Mouse (Mus musculus): ENCODE results near the gene 6430548M08Rik. TPM values are rescaled to one million over a fixed set of nuclear protein-coding genes. Genes with fewer than 3 reads are reported as not detected.

Gene 6430548M08Rik
- polyA plus RNA-seq, 1 experiment from 2014 or later = 9.8 TPM

DNA sequence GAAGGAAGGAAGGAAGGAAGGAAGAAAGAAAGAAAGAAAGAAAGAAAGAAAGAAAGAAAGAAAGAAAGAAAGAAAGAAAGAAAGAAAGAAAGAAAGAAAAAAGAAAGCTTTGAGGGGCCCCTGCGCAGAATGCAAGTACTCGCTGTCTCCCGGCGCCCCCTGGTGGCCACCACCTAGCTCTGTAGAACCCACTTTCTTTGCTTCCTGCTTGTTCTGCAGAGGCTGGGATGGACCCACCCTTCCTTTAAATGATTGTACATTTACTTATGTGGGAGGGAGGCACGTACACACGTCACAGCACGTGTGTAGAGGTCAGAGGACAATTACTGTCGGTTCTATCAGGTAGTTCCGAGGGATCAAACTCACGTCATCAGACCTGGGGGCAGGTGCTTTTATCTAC lies 35.9 kb upstream of the 6430548M08Rik start:
- peak; percentile 89 for DNase-seq (ENCODE audit: low spot score)
- Histone ChIP-seq H3K27ac (ENCODE audit: low read depth, low read length) (no peak overlapping the region), H3K4me1 (replicated peaks; ENCODE audit: control insufficient read depth, insufficient read depth, low read length) (no peaks in the 10 kb centered on the region), H3K9ac (ENCODE audit: low read depth, low read length) (no peak overlapping the region), H3K4me3 (ENCODE audit: low read depth, low read length) (no peak overlapping the region), H3K36me3 (ENCODE audit: control insufficient read depth, insufficient read depth, low read length) (peaks cover 9% of the 10 kb centered on the region; the same call in 1 of the 2 replicates), H3K27me3 (ENCODE audit: control insufficient read depth, insufficient read depth, low read length) (no peaks in the 10 kb centered on the region), H3K4me2 (replicated peaks; ENCODE audit: low read depth, low read length) (no peak overlapping the region), H3K9me3 (ENCODE audit: control insufficient read depth, low read length) (no peaks in the 10 kb centered on the region)
- WGBS = 19% methylated on average over 10 of the region's 10 CpGs
- no peak for ATAC-seq (ENCODE audit: low FRiP score)

DNA sequence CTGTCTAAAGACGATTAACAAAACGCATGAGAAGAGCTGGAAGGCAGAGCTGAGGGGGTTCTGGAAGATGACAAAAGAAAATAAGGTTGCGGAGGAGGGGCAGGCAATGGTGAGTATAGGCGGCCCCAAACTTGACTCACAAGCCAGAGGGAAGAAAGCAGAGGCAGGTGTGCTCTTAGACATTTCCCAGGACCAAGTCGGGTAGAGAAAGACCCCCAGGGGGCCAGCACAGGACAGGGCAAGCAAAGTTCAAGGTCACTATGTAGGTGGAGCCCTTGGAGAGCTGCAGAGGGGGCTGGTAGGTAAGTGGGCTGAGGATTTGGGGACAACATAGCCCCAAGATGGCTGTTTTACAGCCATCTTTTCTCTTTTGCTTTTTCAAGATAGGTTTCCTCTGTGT lies 34.6 kb upstream of the 6430548M08Rik start:
- no peaks in the 10 kb centered on the region for H3K9me3 ChIP-seq (ENCODE audit: control insufficient read depth, low read length)
- H3K9ac ChIP-seq (ENCODE audit: low read depth, low read length) = no peak overlapping the region
- DNase-seq (ENCODE audit: low spot score) (no peak), ATAC-seq (ENCODE audit: low FRiP score) (no peak)
- no peaks in the 10 kb centered on the region for H3K27me3 ChIP-seq (ENCODE audit: control insufficient read depth, insufficient read depth, low read length)
- H3K36me3 ChIP-seq (ENCODE audit: control insufficient read depth, insufficient read depth, low read length) = peaks cover 10% of the 10 kb centered on the region; the same call in 1 of the 2 replicates
- H3K4me3 ChIP-seq (ENCODE audit: low read depth, low read length) = no peak overlapping the region
- no peak overlapping the region for H3K4me2 ChIP-seq (replicated peaks; ENCODE audit: low read depth, low read length)
- H3K27ac ChIP-seq (ENCODE audit: low read depth, low read length) = no peak overlapping the region
- 62% methylated on average over 5 of the region's 5 CpGs for WGBS
- H3K4me1 ChIP-seq (replicated peaks; ENCODE audit: control insufficient read depth, insufficient read depth, low read length) = no peaks in the 10 kb centered on the region

DNA sequence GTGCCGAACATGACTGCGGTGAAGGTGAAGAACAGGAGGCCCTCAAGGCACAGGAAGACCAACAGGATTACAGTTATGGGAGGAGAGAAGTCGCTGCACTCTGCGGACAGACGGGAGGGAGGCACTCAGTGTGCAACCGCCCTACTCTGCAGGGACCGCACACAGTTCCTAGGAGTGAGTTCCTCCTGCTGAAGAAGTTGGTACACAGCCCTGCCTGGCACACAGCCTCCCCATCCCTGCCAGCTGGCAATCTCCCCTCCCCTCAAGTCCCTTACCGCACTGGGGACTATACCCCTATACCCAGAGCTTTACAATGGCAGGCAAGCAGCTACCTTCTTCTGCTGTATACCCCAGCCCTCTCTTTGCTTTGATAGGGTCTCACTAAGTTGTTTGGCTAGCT lies 30.7 kb upstream of the 6430548M08Rik start:
- H3K27ac ChIP-seq (ENCODE audit: low read depth, low read length) = no peak overlapping the region

DNA sequence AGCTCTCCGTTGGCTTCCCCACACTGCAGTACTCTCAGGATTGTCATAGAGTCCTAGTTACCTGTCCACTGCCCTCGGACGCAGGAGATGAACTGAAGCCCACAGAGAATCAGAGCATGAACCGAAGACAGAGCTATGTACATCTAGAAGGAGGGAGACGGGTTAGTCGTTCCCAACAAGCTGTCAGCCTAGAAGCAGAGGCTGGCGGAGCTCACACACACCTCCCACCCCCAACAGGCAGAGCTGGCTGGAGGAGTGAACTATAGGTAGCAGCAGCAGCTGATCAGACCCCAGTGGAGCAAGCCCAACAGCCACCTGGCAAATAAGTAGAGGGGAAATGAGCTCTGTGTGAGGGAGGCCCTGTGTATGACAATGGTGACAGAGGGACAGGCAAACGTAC lies 29.2 kb upstream of the 6430548M08Rik start:
- Histone ChIP-seq H3K4me3 (ENCODE audit: low read depth, low read length) (no peak overlapping the region), H3K9me3 (ENCODE audit: control insufficient read depth, low read length) (no peaks in the 10 kb centered on the region), H3K36me3 (ENCODE audit: control insufficient read depth, insufficient read depth, low read length) (peaks cover 15% of the 10 kb centered on the region), H3K4me2 (replicated peaks; ENCODE audit: low read depth, low read length) (no peak overlapping the region), H3K4me1 (replicated peaks; ENCODE audit: control insufficient read depth, insufficient read depth, low read length) (no peaks in the 10 kb centered on the region), H3K9ac (ENCODE audit: low read depth, low read length) (no peak overlapping the region), H3K27me3 (ENCODE audit: control insufficient read depth, insufficient read depth, low read length) (no peaks in the 10 kb centered on the region), H3K27ac (ENCODE audit: low read depth, low read length) (no peak overlapping the region)
- WGBS = 94% methylated on average over 8 of the region's 8 CpGs
- ATAC-seq (ENCODE audit: low FRiP score) (no peak), DNase-seq (ENCODE audit: low spot score) (no peak)

More for the DNA sequence above, 30.7 kb upstream of the 6430548M08Rik start:
- WGBS = 97% methylated on average over 8 of the region's 8 CpGs
- no peak for DNase-seq (ENCODE audit: low spot score)
- no peaks in the 10 kb centered on the region for H3K27me3 ChIP-seq (ENCODE audit: control insufficient read depth, insufficient read depth, low read length)
- no peak overlapping the region for H3K4me3 ChIP-seq (ENCODE audit: low read depth, low read length)
- ATAC-seq (ENCODE audit: low FRiP score) = no peak
- no peaks in the 10 kb centered on the region for H3K9me3 ChIP-seq (ENCODE audit: control insufficient read depth, low read length)
- no peak overlapping the region for H3K9ac ChIP-seq (ENCODE audit: low read depth, low read length)
- peaks cover 15% of the 10 kb centered on the region for H3K36me3 ChIP-seq (ENCODE audit: control insufficient read depth, insufficient read depth, low read length)
- H3K4me1 ChIP-seq (replicated peaks; ENCODE audit: control insufficient read depth, insufficient read depth, low read length) = no peaks in the 10 kb centered on the region
- H3K4me2 ChIP-seq (replicated peaks; ENCODE audit: low read depth, low read length) = no peak overlapping the region

DNA sequence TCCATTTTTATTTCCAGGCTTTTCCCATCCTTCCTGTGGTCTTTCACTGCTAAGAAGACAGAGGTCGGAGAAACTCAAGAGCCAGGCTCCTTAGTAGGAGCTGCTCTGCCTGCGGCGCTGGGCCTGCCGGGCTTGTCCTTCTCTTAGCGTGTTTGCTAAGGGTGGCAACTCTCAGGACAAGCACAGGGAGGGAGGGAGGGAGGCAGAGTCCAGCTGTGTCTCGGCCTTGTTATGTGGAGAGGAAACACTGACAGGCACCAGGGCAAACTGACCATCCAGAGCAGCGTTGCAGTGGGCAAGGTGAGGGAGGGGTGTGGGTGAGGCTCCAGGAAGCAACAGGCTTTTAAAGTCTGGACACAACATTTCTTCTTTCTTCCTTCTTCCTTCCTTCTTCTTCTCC lies 24.4 kb upstream of the 6430548M08Rik start:
- H3K36me3 ChIP-seq (ENCODE audit: control insufficient read depth, insufficient read depth, low read length) = peaks cover 5% of the 10 kb centered on the region
- no peak for ATAC-seq (ENCODE audit: low FRiP score)
- DNase-seq (ENCODE audit: low spot score) = no peak
- no peaks in the 10 kb centered on the region for H3K9me3 ChIP-seq (ENCODE audit: control insufficient read depth, low read length)
- H3K4me1 ChIP-seq (replicated peaks; ENCODE audit: control insufficient read depth, insufficient read depth, low read length) = no peaks in the 10 kb centered on the region
- no peaks in the 10 kb centered on the region for H3K27me3 ChIP-seq (ENCODE audit: control insufficient read depth, insufficient read depth, low read length)
- no peak overlapping the region for H3K4me2 ChIP-seq (replicated peaks; ENCODE audit: low read depth, low read length)
- no peak overlapping the region for H3K9ac ChIP-seq (ENCODE audit: low read depth, low read length)
- 85% methylated on average over 7 of the region's 7 CpGs for WGBS
- H3K27ac ChIP-seq (ENCODE audit: low read depth, low read length) = no peak overlapping the region
- H3K4me3 ChIP-seq (ENCODE audit: low read depth, low read length) = no peak overlapping the region

DNA sequence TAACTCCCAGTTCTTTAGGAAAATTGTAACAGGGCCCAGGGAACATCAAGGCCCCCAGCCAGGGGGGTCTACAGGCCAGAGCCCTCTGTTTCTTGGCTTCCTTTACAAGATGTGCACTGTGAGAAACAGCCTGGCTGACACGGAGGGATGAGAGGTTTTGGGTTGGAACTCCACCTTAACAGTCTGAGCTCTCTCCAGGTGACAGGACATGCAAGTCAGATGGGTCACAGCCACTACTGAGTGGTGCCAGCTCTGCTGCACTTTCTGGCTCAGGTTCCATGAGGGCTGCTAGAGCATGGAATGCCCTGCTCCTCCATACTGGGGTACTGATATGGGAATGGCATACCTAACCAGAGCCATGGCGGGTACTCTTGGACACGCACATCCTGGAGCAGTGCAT lies 22.9 kb upstream of the 6430548M08Rik start:
- no peak overlapping the region for H3K4me2 ChIP-seq (replicated peaks; ENCODE audit: low read depth, low read length)
- no peaks in the 10 kb centered on the region for H3K27me3 ChIP-seq (ENCODE audit: control insufficient read depth, insufficient read depth, low read length)
- no peaks in the 10 kb centered on the region for H3K4me1 ChIP-seq (replicated peaks; ENCODE audit: control insufficient read depth, insufficient read depth, low read length)
- ATAC-seq (ENCODE audit: low FRiP score) = no peak
- no peak overlapping the region for H3K4me3 ChIP-seq (ENCODE audit: low read depth, low read length)
- peaks cover 5% of the 10 kb centered on the region for H3K36me3 ChIP-seq (ENCODE audit: control insufficient read depth, insufficient read depth, low read length)
- 96% methylated on average over 3 of the region's 3 CpGs for WGBS
- H3K9ac ChIP-seq (ENCODE audit: low read depth, low read length) = no peak overlapping the region
- H3K27ac ChIP-seq (ENCODE audit: low read depth, low read length) = no peak overlapping the region
- H3K9me3 ChIP-seq (ENCODE audit: control insufficient read depth, low read length) = no peaks in the 10 kb centered on the region
- DNase-seq (ENCODE audit: low spot score) = no peak

DNA sequence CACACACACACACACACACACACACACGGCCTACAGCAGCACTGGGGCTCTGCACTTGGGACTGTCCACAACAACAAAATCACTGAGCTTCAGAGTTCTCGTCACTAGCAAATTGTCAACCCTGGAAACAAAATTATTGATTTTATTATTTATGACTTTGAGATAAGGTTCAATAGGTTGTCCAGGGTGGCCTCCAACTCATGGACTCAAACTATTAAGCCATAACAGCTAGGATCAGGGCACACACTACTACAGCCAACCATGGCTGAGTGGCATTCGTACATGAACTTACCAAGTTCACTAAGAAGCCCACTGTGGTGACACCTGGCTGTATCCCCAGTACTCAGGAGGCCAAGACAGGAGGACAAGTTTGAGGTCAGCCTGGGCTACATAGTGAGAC lies 20.8 kb upstream of the 6430548M08Rik start:
- Histone ChIP-seq H3K9ac (ENCODE audit: low read depth, low read length) (no peak overlapping the region), H3K4me1 (replicated peaks; ENCODE audit: control insufficient read depth, insufficient read depth, low read length) (no peaks in the 10 kb centered on the region), H3K4me2 (replicated peaks; ENCODE audit: low read depth, low read length) (no peak overlapping the region), H3K4me3 (ENCODE audit: low read depth, low read length) (no peak overlapping the region), H3K9me3 (ENCODE audit: control insufficient read depth, low read length) (no peaks in the 10 kb centered on the region), H3K27me3 (ENCODE audit: control insufficient read depth, insufficient read depth, low read length) (no peaks in the 10 kb centered on the region), H3K36me3 (ENCODE audit: control insufficient read depth, insufficient read depth, low read length) (no peaks in the 10 kb centered on the region), H3K27ac (ENCODE audit: low read depth, low read length) (no peak overlapping the region)
- DNase-seq (ENCODE audit: low spot score) (no peak), ATAC-seq (ENCODE audit: low FRiP score) (no peak)
- WGBS = 94% methylated on average over 3 of the region's 3 CpGs

DNA sequence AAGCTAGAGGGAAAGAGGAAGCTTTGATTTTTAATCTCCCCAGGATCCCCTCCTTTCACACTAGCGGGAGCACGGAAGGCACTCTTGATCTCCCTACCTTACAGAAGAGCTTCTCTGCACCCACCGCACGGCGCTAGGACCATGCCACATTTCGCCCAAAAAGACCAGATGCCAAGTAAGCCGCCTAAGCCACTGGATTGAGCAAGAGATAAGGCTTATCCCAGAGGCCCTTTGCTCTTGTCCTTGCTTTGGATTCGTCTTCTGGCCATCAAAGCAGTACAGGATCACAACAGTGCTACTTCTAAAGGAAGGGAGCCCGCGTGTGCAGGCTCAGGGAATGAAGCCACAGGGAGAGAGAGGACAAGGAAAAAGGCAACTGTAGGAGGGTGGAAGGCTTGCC lies 19.2 kb upstream of the 6430548M08Rik start:
- 91% methylated on average over 10 of the region's 10 CpGs for WGBS
- Histone ChIP-seq H3K36me3 (ENCODE audit: control insufficient read depth, insufficient read depth, low read length) (no peaks in the 10 kb centered on the region), H3K9ac (ENCODE audit: low read depth, low read length) (no peak overlapping the region), H3K4me2 (replicated peaks; ENCODE audit: low read depth, low read length) (no peak overlapping the region), H3K27ac (ENCODE audit: low read depth, low read length) (no peak overlapping the region), H3K4me1 (replicated peaks; ENCODE audit: control insufficient read depth, insufficient read depth, low read length) (no peaks in the 10 kb centered on the region), H3K27me3 (ENCODE audit: control insufficient read depth, insufficient read depth, low read length) (no peaks in the 10 kb centered on the region), H3K4me3 (ENCODE audit: low read depth, low read length) (no peak overlapping the region), H3K9me3 (ENCODE audit: control insufficient read depth, low read length) (no peaks in the 10 kb centered on the region)
- ATAC-seq (ENCODE audit: low FRiP score) (no peak), DNase-seq (ENCODE audit: low spot score) (no peak)

DNA sequence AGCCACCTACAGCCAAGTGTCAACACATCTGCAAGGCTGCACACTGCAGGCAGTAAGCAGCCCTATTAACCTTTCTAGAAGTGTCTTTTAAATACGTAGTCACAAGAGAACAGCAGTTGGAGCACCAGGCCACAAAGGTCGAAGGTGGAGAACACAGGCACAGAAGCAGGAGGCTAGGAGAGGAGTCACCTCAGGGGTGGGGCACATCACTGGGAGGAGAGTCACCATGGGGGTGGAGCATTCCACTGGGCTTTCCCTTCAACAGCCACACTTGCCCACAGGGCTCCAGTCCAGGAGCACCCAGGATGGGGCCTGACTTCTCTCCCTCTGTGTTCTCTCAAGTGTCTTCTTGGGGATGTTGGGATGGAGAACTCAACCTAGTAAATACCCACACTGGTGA lies 17.5 kb upstream of the 6430548M08Rik start:
- no peak overlapping the region for H3K4me3 ChIP-seq (ENCODE audit: low read depth, low read length)
- no peak overlapping the region for H3K9ac ChIP-seq (ENCODE audit: low read depth, low read length)
- no peak overlapping the region for H3K4me2 ChIP-seq (replicated peaks; ENCODE audit: low read depth, low read length)
- no peak for ATAC-seq (ENCODE audit: low FRiP score)
- DNase-seq (ENCODE audit: low spot score) = no peak
- no peaks in the 10 kb centered on the region for H3K36me3 ChIP-seq (ENCODE audit: control insufficient read depth, insufficient read depth, low read length)
- no peaks in the 10 kb centered on the region for H3K4me1 ChIP-seq (replicated peaks; ENCODE audit: control insufficient read depth, insufficient read depth, low read length)
- H3K9me3 ChIP-seq (ENCODE audit: control insufficient read depth, low read length) = no peaks in the 10 kb centered on the region
- no peaks in the 10 kb centered on the region for H3K27me3 ChIP-seq (ENCODE audit: control insufficient read depth, insufficient read depth, low read length)
- 87% methylated on average over 2 of the region's 2 CpGs for WGBS
- no peak overlapping the region for H3K27ac ChIP-seq (ENCODE audit: low read depth, low read length)

All from hindbrain, embryonic 11.5 days (tissue).